Mouse (Mus musculus): ENCODE results near the gene Farsa. TPM values are rescaled to one million over a fixed set of nuclear protein-coding genes. Genes with fewer than 3 reads are reported as not detected.
A peak's percentile ranks its signal among the peaks of the same experiment; 100 is the strongest.

Gene Farsa
- total RNA-seq, 2 experiments from 2014 or later, result 59.5 to 65.8 TPM

- intact Hi-C loops (cut with DNase I), result loop anchor here (5.0 kb wide), 1 partner anchor 54 kb away; the partner anchor contains the start of gene Klf1
- no peak for DNase-seq (ENCODE audit: extremely low spot score in 1 of 2, low spot score in 2 of 2)
These were observed 8.9 kb upstream of the Farsa start for GRCm38 (mm10) chr8:84847684-84848435.

GRCm38 (mm10) chr8:84856434-84856833, 355 bp upstream of the Farsa start:
- DNase-seq (ENCODE audit: extremely low spot score in 1 of 2, low spot score in 2 of 2), result no peak
- intact Hi-C loops (cut with DNase I), result no loop called here

GRCm38 (mm10) chr8:84871376-84872308, 14.9 kb downstream of the Farsa start, which contains the start of gene Syce2:
Gene Syce2, plus strand, starts transcription at chr8:84872111.
- intact Hi-C loops (cut with DNase I), result no loop called here
- DNase-seq (ENCODE audit: extremely low spot score in 1 of 2, low spot score in 2 of 2), result peak; percentile 42 to 90

- intact Hi-C loops (cut with DNase I), result no loop called here
- DNase-seq (ENCODE audit: extremely low spot score in 1 of 2, low spot score in 2 of 2), result peak in 1 of 2 experiments; percentile 51
These were observed 15.6 kb downstream of the Farsa start for GRCm38 (mm10) chr8:84872309-84872965.

GRCm38 (mm10) chr8:84873016-84873415, 16.2 kb downstream of the Farsa start:
- intact Hi-C loops (cut with DNase I), result no loop called here
- no peak for DNase-seq (ENCODE audit: extremely low spot score in 1 of 2, low spot score in 2 of 2)

- no peak for DNase-seq (ENCODE audit: extremely low spot score in 1 of 2, low spot score in 2 of 2)
- intact Hi-C loops (cut with DNase I), result no loop called here
These were observed 17.6 kb downstream of the Farsa start for GRCm38 (mm10) chr8:84874339-84874738.

- peak in 1 of 2 experiments; percentile 35 for DNase-seq (ENCODE audit: extremely low spot score in 1 of 2, low spot score in 2 of 2)
- intact Hi-C loops (cut with DNase I), result no loop called here
These were observed 20.7 kb downstream of the Farsa start for GRCm38 (mm10) chr8:84877297-84878035.

- DNase-seq (ENCODE audit: extremely low spot score in 1 of 2, low spot score in 2 of 2), result no peak
- intact Hi-C loops (cut with DNase I), result no loop called here
These were observed 22.1 kb downstream of the Farsa start for GRCm38 (mm10) chr8:84878915-84879314.

GRCm38 (mm10) chr8:84884728-84885127, 27.9 kb downstream of the Farsa start:
- DNase-seq (ENCODE audit: extremely low spot score in 1 of 2, low spot score in 2 of 2), result no peak
- intact Hi-C loops (cut with DNase I), result no loop called here

- no peak for DNase-seq (ENCODE audit: extremely low spot score in 1 of 2, low spot score in 2 of 2)
These were observed 31.5 kb downstream of the Farsa start for GRCm38 (mm10) chr8:84888280-84888679.

GRCm38 (mm10) chr8:84889141-84889540, 32.4 kb downstream of the Farsa start:
- no peak for DNase-seq (ENCODE audit: extremely low spot score in 1 of 2, low spot score in 2 of 2)
- intact Hi-C loops (cut with DNase I), result no loop called here

More at GRCm38 (mm10) chr8:84888280-84888679, 31.5 kb downstream of the Farsa start:
- intact Hi-C loops (cut with DNase I), result no loop called here

GRCm38 (mm10) chr8:84892993-84893708, 36.4 kb downstream of the Farsa start:
- intact Hi-C loops (cut with DNase I), result no loop called here

GRCm38 (mm10) chr8:84893709-84894134, 36.9 kb downstream of the Farsa start, which contains the start of gene Gcdh:
Gene Gcdh, minus strand, starts transcription at chr8:84893921.
- peak; percentile 92 to 93 for DNase-seq (ENCODE audit: extremely low spot score in 1 of 2, low spot score in 2 of 2)
- intact Hi-C loops (cut with DNase I), result no loop called here

More at GRCm38 (mm10) chr8:84892993-84893708, 36.4 kb downstream of the Farsa start:
- DNase-seq (ENCODE audit: extremely low spot score in 1 of 2, low spot score in 2 of 2), result no peak

GRCm38 (mm10) chr8:84895963-84896362, 39.2 kb downstream of the Farsa start:
- intact Hi-C loops (cut with DNase I), result no loop called here
- DNase-seq (ENCODE audit: extremely low spot score in 1 of 2, low spot score in 2 of 2), result no peak

- DNase-seq (ENCODE audit: extremely low spot score in 1 of 2, low spot score in 2 of 2), result no peak
- intact Hi-C loops (cut with DNase I), result loop anchor here (5.0 kb wide), 1 partner anchor 54 kb away; the partner anchor contains the start of gene Calr
These were observed 44.3 kb downstream of the Farsa start for GRCm38 (mm10) chr8:84901071-84901470.

- intact Hi-C loops (cut with DNase I), result loop anchor here (5.0 kb wide), 1 partner anchor 54 kb away; the partner anchor contains the start of gene Calr
- DNase-seq (ENCODE audit: extremely low spot score in 1 of 2, low spot score in 2 of 2), result no peak
These were observed 45.0 kb downstream of the Farsa start, which contains the start of gene Klf1 for GRCm38 (mm10) chr8:84901752-84902151. Gene Klf1, plus strand, starts transcription at chr8:84901928.

GRCm38 (mm10) chr8:84902367-84902919, 45.7 kb downstream of the Farsa start:
- intact Hi-C loops (cut with DNase I), result loop anchor here (5.0 kb wide), 1 partner anchor 55 kb away; the partner anchor contains the start of gene Calr
- no peak for DNase-seq (ENCODE audit: extremely low spot score in 1 of 2, low spot score in 2 of 2)
